Mouse (Mus musculus): ENCODE results near the gene Mas1. TPM values are rescaled to one million over a fixed set of nuclear protein-coding genes. Genes with fewer than 3 reads are reported as not detected.

The Mas1 gene
- polyA plus RNA-seq, 1 experiment = not detected

- TF ChIP-seq POLR2A (IDR thresholded peaks at IDR 0.05; ENCODE audit: borderline replicate concordance, control insufficient read depth, low read depth, low read length) (no peak), CTCF (IDR thresholded peaks at IDR 0.05; ENCODE audit: control insufficient read depth, insufficient read depth, low read length) (no peak)
- no peak overlapping the region for H3K27ac ChIP-seq (ENCODE audit: control insufficient read depth, insufficient read depth, low read depth, low read length, poor library complexity)
- 78% methylated on average over 15 of the region's 15 CpGs for WGBS
- H3K4me1 ChIP-seq (ENCODE audit: control insufficient read depth, insufficient read depth, low read length) = no peaks in the 10 kb centered on the region
- H3K4me3 ChIP-seq (replicated peaks; ENCODE audit: control insufficient read depth, low read depth, low read length) = no peak overlapping the region
These were observed 19.3 kb upstream of the Mas1 start for GRCm38 (mm10) chr17:12887021-12887775.

GRCm38 (mm10) chr17:12886620-12887019, 18.7 kb upstream of the Mas1 start:
- no peaks in the 10 kb centered on the region for H3K4me1 ChIP-seq (ENCODE audit: control insufficient read depth, insufficient read depth, low read length)
- H3K27ac ChIP-seq (ENCODE audit: control insufficient read depth, insufficient read depth, low read depth, low read length, poor library complexity) = no peak overlapping the region
- WGBS = 31% methylated on average over 6 of the region's 6 CpGs
- no peak for TF ChIP-seq CTCF (IDR thresholded peaks at IDR 0.05; ENCODE audit: control insufficient read depth, insufficient read depth, low read length)
- TF ChIP-seq POLR2A (IDR thresholded peaks at IDR 0.05; ENCODE audit: borderline replicate concordance, control insufficient read depth, low read depth, low read length) = no peak
- no peak overlapping the region for H3K4me3 ChIP-seq (replicated peaks; ENCODE audit: control insufficient read depth, low read depth, low read length)

- no peaks in the 10 kb centered on the region for H3K4me1 ChIP-seq (ENCODE audit: control insufficient read depth, insufficient read depth, low read length)
- TF ChIP-seq CTCF (IDR thresholded peaks at IDR 0.05; ENCODE audit: control insufficient read depth, insufficient read depth, low read length) (no peak), POLR2A (IDR thresholded peaks at IDR 0.05; ENCODE audit: borderline replicate concordance, control insufficient read depth, low read depth, low read length) (no peak)
- H3K4me3 ChIP-seq (replicated peaks; ENCODE audit: control insufficient read depth, low read depth, low read length) = no peak overlapping the region
- WGBS = 80% methylated on average over 1 of the region's 1 CpGs
- no peak overlapping the region for H3K27ac ChIP-seq (ENCODE audit: control insufficient read depth, insufficient read depth, low read depth, low read length, poor library complexity)
These were observed 13.3 kb upstream of the Mas1 start for GRCm38 (mm10) chr17:12881216-12881615.

- WGBS = 2% methylated on average over 14 of the region's 14 CpGs
- TF ChIP-seq POLR2A (IDR thresholded peaks at IDR 0.05; ENCODE audit: borderline replicate concordance, control insufficient read depth, low read depth, low read length) = no peak
- TF ChIP-seq CTCF (IDR thresholded peaks at IDR 0.05; ENCODE audit: control insufficient read depth, insufficient read depth, low read length) = peak; percentile 61
- no peak overlapping the region for H3K27ac ChIP-seq (ENCODE audit: control insufficient read depth, insufficient read depth, low read depth, low read length, poor library complexity)
- no peaks in the 10 kb centered on the region for H3K4me1 ChIP-seq (ENCODE audit: control insufficient read depth, insufficient read depth, low read length)
- H3K4me3 ChIP-seq (replicated peaks; ENCODE audit: control insufficient read depth, low read depth, low read length) = no peak overlapping the region
These were observed 12.2 kb upstream of the Mas1 start for GRCm38 (mm10) chr17:12880178-12880577.

GRCm38 (mm10) chr17:12875734-12876133, 7.8 kb upstream of the Mas1 start, which contains the start of gene Mrgprh:
TSS of gene Mrgprh (plus strand) at chr17:12876034.
- Histone ChIP-seq H3K4me1 (ENCODE audit: control insufficient read depth, insufficient read depth, low read length) (no peaks in the 10 kb centered on the region), H3K4me3 (replicated peaks; ENCODE audit: control insufficient read depth, low read depth, low read length) (no peak within 1 kb of the TSS), H3K27ac (ENCODE audit: control insufficient read depth, insufficient read depth, low read depth, low read length, poor library complexity) (no peak within 1 kb of the TSS)
- TF ChIP-seq CTCF (IDR thresholded peaks at IDR 0.05; ENCODE audit: control insufficient read depth, insufficient read depth, low read length) = no peak
- TF ChIP-seq POLR2A (IDR thresholded peaks at IDR 0.05; ENCODE audit: borderline replicate concordance, control insufficient read depth, low read depth, low read length) = no peak
- WGBS = 53% methylated on average over 5 of the region's 5 CpGs

- WGBS = 14% methylated on average over 16 of the region's 16 CpGs
- H3K4me3 ChIP-seq (replicated peaks; ENCODE audit: control insufficient read depth, low read depth, low read length) = no peak overlapping the region
- TF ChIP-seq CTCF (IDR thresholded peaks at IDR 0.05; ENCODE audit: control insufficient read depth, insufficient read depth, low read length) = no peak
- no peak for TF ChIP-seq POLR2A (IDR thresholded peaks at IDR 0.05; ENCODE audit: borderline replicate concordance, control insufficient read depth, low read depth, low read length)
- no peaks in the 10 kb centered on the region for H3K4me1 ChIP-seq (ENCODE audit: control insufficient read depth, insufficient read depth, low read length)
- no peak overlapping the region; the same call in 1 of the 2 replicates for H3K27ac ChIP-seq (ENCODE audit: control insufficient read depth, insufficient read depth, low read depth, low read length, poor library complexity)
These were observed 4.5 kb upstream of the Mas1 start for GRCm38 (mm10) chr17:12872275-12873028.

GRCm38 (mm10) chr17:12868640-12869039, 697 bp upstream of the Mas1 start:
- H3K4me1 ChIP-seq (ENCODE audit: control insufficient read depth, insufficient read depth, low read length) = no peaks in the 10 kb centered on the region
- H3K27ac ChIP-seq (ENCODE audit: control insufficient read depth, insufficient read depth, low read depth, low read length, poor library complexity) = no peak overlapping the region
- WGBS = 30% methylated on average over 4 of the region's 4 CpGs
- TF ChIP-seq POLR2A (IDR thresholded peaks at IDR 0.05; ENCODE audit: borderline replicate concordance, control insufficient read depth, low read depth, low read length) (no peak), CTCF (IDR thresholded peaks at IDR 0.05; ENCODE audit: control insufficient read depth, insufficient read depth, low read length) (no peak)
- H3K4me3 ChIP-seq (replicated peaks; ENCODE audit: control insufficient read depth, low read depth, low read length) = no peak overlapping the region

GRCm38 (mm10) chr17:12866853-12867252, 1.1 kb downstream of the Mas1 start:
- WGBS = 79% methylated on average over 10 of the region's 10 CpGs
- no peaks in the 10 kb centered on the region for H3K4me1 ChIP-seq (ENCODE audit: control insufficient read depth, insufficient read depth, low read length)
- no peak for TF ChIP-seq POLR2A (IDR thresholded peaks at IDR 0.05; ENCODE audit: borderline replicate concordance, control insufficient read depth, low read depth, low read length)
- TF ChIP-seq CTCF (IDR thresholded peaks at IDR 0.05; ENCODE audit: control insufficient read depth, insufficient read depth, low read length) = no peak
- H3K4me3 ChIP-seq (replicated peaks; ENCODE audit: control insufficient read depth, low read depth, low read length) = no peak overlapping the region
- no peak overlapping the region for H3K27ac ChIP-seq (ENCODE audit: control insufficient read depth, insufficient read depth, low read depth, low read length, poor library complexity)
